Mouse (Mus musculus) myocyte (in vitro differentiated cells): ENCODE results near the gene Ttc1.

Experiments
- E2F4 ChIP-seq: IDR thresholded peaks from one replicate; pipeline ENCODE4 v1.6.1; 2011; ENCODE audit warnings: mild to moderate bottlenecking, control low read depth, moderate library complexity; ENCODE audit not compliant: insufficient read depth
- MAX ChIP-seq: IDR thresholded peaks from one replicate; pipeline ENCODE4 v1.6.1; 2011; ENCODE audit warnings: low read depth, mild to moderate bottlenecking, control low read depth
- MYOD1 ChIP-seq, 3 experiments: IDR thresholded peaks; one replicate each; pipeline ENCODE4 v1.6.1; 2011; ENCODE audit warnings: control low read depth in 2 of 3, low read depth in 2 of 3, mild to moderate bottlenecking in 2 of 3, moderate library complexity in 1 of 3; ENCODE audit not compliant: insufficient read length in 2 of 3, control insufficient read depth in 1 of 3
- POLR2A ChIP-seq: IDR thresholded peaks from one replicate; pipeline ENCODE4 v1.6.1; 2011; ENCODE audit warnings: low read depth, mild to moderate bottlenecking, control low read depth, moderate library complexity; ENCODE audit not compliant: insufficient read length

GRCm38 (mm10) chr11:43767749-43768148 lies 19.9 kb upstream of the Ttc1 start:
- no peak for TF ChIP-seq POLR2A
- no peak for TF ChIP-seq MYOD1 (IDR thresholded peaks at IDR 0.05; ENCODE audit: control insufficient read depth in 1 of 3, insufficient read length in 2 of 3, low read depth in 2 of 3)
- TF ChIP-seq E2F4, result no peak
- no peak for TF ChIP-seq MAX
